Mouse (Mus musculus) adrenal gland, adult (tissue): Measurements from ENCODE around the gene Gm6657.

ENCODE experiments used
- DNase-seq, 2 experiments: peaks; one replicate each; pipeline ENCODE4 v3.0.0; 2022 to 2023; ENCODE audit warnings: low spot score in 1 of 2; ENCODE audit not compliant: inconsistent age in 2 of 2

Gene Gm6657

GRCm38 (mm10) chr12:78193942-78194341, at the start of gene Gm6657:
TSS of gene Gm6657 (plus strand) at chr12:78194242.
- no peak for DNase-seq

DNA sequence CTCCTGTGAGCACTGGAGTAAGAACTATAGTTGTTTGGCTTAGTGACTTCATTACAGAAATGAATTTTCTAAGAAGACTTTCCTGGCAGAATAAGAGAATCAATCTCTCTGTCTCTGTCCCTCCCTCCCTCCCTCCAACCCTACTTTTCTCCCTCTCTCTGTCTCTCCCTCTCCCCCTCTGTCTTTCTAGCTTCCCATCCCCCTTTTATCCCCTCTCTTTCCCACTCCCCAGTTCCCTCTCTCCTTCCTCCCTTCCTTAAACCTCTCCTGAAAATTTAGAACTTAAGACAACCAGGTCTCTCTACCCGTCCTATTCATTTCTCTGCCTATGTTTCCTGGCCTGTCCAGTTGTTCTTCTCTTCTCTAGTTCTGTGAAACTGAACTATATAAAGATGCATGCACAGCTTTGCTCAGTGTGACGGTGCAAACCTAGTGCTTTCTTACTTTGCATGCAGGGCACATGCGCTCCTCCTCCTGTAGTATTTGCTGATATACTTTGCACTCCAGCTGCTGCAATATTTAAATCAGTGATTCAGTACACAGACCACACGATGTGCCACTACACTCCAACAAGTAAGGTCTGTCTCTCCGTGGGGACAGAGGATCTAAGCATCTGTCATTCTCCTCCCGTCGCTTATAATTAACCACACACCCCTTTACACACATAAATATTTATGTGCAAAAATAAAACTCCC, 40.6 kb upstream of the Gm6657 start:
- DNase-seq: no peak

DNA sequence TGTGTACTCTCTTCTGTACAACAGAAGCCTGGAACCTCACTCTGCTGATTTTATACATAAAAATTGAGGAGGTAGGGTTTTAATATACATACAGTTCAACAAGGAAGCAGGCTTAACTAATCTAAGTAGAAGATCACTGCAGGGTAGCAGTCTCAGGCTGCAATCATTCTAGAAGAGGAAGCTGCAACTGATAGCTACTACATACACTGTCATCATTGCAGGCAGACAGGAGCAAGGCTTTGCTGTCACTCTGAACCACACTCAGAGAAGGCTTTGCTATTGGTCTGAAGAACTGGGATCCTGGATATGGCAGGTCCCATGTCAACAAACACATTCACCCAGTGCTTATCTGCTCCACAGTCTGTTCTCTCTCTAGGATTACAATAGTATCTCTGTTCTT, 23.9 kb upstream of the Gm6657 start:
- DNase-seq: no peak

DNA sequence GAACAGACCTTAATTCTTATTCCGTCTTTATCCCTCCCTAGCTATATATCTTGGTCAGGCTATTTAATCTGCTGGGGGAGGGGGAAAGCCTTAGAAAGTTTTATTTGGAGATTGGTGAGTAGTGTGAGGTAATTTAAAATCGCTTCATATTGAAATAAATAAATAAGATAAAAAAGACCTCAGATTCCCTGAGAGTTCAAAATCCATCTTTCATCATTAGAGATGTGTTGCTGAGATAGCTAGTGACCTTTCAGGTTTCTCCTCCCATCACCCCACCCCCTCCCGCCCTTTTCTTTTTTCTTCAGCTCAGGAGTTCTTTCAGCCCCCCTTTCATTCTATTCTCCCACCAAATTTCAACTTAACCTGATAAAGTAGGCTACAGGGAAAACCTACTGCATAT, 20.1 kb upstream of the Gm6657 start:
- no peak for DNase-seq

- no peak for DNase-seq
Measured at GRCm38 (mm10) chr12:78174671-78175070, 19.4 kb upstream of the Gm6657 start.

DNA sequence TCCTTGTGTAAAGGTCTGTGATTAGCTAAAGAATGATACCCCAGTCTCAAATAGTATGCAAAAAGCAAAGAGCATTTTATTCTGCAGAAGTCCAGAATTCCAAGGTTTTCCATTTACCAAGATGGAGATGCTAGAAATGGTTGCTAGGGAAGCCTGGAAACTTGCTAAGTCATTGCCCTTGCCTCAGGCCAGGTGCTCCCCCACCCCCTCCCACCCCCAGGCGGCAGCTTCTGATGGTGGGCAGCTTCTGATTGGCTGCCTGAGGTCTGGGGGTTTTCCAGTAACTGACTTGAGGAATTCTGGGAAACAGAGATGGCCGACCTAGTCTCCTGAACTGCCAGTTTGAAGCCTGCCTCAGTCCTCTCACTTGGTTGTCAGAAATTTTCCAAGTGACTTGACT, 12.6 kb upstream of the Gm6657 start:
- DNase-seq: no peak

DNA sequence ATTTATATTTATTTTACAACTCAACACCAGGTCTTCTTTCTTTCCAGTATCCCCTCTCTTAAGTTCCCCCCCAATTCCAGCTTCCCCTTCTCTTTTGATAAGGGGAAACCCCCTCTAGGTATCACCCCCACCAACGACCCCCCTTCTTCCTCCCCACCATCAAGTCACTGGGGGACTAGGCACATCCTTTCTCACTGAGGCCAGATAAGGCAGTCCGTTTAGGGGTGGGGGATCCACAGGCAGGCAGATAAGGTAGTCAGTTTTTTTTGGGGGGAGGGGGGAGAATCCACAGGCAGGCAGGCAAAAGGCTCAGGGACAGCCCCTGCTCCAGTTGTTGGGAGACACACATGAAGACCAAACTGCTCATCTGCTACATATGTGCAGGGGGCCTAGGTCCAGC, 1.3 kb downstream of the Gm6657 start:
- no peak for DNase-seq

GRCm38 (mm10) chr12:78203646-78204045, 9.6 kb downstream of the Gm6657 start:
- no peak for DNase-seq

DNA sequence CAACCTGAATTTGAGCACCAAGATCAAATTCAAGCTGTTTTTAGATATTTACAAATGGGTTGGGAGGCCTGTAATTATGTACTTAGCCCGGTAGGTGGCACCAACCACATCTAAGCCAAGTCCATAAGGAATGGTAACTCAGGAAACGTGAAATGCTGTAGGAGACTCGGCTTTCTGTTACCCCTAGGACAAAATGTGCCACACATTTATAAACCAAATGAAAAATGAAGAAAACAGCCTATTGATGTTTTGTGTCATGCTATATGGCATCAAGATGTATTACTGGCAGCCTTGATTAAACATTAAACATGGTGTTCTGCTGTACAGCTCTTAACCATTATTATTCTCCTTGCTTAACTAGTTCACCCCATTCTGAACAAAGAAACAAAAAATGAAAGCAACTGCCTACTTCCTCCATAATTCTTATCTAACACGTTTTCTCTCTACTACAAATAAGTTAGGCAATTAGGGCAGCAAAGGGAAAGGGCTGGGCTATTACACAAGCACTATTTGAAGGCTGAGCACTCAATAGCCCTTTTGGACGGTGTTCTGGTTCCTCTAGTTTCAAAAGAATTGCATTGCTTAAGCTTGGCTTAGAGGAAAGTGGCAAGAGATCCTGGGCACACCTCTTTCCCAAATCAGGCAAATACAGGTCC, 12.0 kb downstream of the Gm6657 start:
- peak; percentile 43 to 86 for DNase-seq

DNA sequence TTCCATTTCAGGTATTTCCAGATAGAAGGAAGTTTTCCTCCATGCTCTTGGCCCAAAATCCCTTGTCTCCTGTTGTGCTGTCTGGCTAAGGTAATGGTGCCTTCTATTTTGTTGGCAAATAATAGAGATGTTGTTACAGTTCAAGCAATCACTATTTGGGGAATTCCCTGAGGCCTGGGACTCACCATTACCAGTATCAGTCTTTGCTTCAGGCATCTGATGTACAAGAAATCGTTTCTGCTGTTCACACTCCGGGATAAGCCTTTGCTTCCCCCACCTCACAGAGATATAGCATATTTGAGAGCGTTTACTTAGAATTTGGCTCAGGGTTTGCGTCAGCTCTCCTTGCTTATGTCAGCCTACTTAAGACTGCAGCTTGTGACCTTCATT, 12.5 kb downstream of the Gm6657 start:
- DNase-seq: no peak

GRCm38 (mm10) chr12:78209856-78210255, 15.8 kb downstream of the Gm6657 start:
- no peak for DNase-seq

DNA sequence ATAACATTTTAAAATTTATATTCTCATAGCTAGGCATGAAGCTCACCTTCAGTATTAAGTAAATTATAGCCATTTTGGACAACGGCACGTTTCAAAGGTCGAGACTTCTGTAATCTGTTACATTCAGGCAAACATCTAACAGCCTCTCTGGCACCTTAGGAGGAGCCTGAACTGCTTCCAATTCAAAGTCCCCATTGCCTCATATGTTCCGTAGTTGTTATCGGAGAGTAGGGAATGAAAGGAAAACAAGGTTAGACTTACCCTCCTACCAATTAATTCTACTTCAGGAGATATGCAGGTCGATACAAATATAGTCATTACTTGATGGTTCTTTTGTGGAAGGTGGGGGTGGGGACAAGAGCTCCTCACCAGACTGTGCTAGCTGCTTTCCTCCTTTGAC, 21.4 kb downstream of the Gm6657 start:
- no peak for DNase-seq

DNA sequence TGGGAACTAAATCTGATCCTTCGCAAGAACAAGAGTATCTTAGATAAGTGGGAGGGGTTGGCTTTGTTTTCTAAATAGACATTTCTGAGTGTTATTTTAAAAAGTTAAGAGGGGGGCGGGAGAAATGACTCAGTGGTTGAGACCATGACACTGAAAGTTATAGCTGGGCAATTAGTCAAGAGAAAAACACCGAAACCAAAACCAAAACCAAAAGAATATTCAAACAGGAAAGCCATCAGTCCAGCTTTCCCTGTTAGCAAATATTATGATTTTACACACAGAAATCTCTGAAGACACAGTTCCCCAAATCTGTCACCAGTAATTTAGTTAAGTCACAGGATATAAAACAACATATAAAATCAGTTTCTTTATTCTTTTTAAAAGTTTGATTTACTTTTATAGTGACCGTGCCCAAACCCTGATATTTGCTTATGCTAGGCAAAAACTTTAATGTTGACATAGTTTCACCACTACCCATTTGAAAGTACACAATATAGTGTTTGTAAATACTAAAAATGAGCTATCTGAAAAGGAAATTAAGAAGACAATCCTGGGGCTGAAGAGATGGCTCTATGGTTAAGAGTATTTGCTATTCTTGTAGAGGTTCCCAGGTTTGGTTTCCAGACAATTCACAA, 25.3 kb downstream of the Gm6657 start:
- peak in 1 of 2 experiments; percentile 75 for DNase-seq

GRCm38 (mm10) chr12:78225707-78226518, 31.9 kb downstream of the Gm6657 start, which contains the start of gene Gphn:
TSS of gene Gphn (plus strand) at chr12:78226379.
- DNase-seq: peak; percentile 94 to 97

DNA sequence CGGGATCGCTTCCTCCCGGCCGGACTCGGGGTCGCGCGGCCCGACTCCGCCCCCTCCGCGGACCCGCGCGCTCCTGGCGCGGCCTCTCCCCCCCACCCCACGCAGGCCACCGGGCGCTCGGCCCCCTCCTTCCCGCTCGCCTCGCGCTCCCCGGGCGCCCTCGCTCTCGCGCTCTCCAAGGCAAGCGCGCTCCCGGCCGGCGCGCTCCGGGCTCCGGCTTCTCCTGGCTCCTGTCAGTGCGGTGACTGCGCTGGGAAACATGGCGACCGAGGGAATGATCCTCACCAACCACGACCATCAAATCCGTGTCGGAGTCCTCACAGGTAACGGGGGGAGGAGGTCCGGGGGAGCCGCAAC, 32.5 kb downstream of the Gm6657 start:
- DNase-seq: peak; percentile 91 to 96

GRCm38 (mm10) chr12:78227021-78227932, 33.2 kb downstream of the Gm6657 start:
- peak; percentile 63 to 85 for DNase-seq

GRCm38 (mm10) chr12:78228139-78228538, 34.1 kb downstream of the Gm6657 start:
- DNase-seq: no peak

DNA sequence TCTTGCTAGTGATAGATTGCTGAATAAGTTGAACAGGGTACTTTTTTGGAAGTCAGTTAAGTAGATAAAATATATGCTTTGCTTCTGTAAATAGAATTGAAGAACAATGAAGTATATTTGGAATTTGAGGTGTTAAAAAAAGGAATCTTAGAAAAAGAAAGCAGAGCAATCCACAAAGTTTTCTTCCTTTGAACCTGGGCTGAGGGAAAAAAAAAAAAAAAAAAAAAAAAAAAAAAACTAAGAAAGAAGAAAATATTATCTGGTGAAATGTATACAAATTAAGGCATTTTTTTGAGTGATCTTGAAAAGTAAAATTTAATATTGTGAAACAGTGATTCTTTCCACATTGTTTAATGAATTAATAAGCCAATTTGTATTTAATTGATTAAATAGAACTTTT, 38.5 kb downstream of the Gm6657 start:
- no peak for DNase-seq

DNA sequence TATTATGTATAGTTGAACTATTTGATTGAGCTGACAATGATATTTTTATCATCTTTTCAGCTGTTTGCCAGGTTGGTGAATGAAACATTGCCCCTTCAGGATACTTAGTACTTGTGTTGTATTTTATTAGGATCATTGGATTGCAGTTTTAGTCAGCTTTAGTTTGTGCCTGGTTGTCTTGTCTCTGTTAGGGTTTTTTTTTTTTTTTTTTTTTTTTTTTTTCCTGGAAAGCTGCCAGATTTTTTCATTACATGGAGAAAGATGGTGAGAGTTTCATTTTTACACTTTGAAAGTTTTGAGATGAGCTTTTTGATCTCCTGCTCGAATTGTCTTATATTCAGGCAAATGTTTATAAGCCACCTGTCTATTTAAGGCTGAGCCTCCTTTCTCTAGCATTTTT, 54.3 kb downstream of the Gm6657 start:
- DNase-seq: peak in 1 of 2 experiments; percentile 36

- peak in 1 of 2 experiments; percentile 63 for DNase-seq
Measured at GRCm38 (mm10) chr12:78249151-78249550, 55.1 kb downstream of the Gm6657 start.
